Mouse (Mus musculus): Measurements from ENCODE around the gene Prdm12.
A peak's percentile ranks its signal among the peaks of the same experiment; 100 is the strongest.

GRCm38 (mm10) chr2:31683666-31684065 lies 43.8 kb downstream of the Prdm12 start:
- TF ChIP-seq CTCF (IDR thresholded peaks at IDR 0.05; ENCODE audit: control insufficient read depth, insufficient read depth, insufficient read length): peak; percentile 24
- no peak for TF ChIP-seq MAX (IDR thresholded peaks at IDR 0.05)
- TF ChIP-seq USF1 (IDR thresholded peaks at IDR 0.05; ENCODE audit: low read depth): no peak
- no peak for TF ChIP-seq MYOD1 (IDR thresholded peaks at IDR 0.05; ENCODE audit: control insufficient read depth, insufficient read length, low read depth)

Data from C2C12 (cell line).